Mouse (Mus musculus) urinary bladder, postnatal 25 days (tissue): ENCODE measurements around the gene Scly.

Experiments
- DNase-seq: peaks from one replicate; pipeline ENCODE4 v3.0.0; 2022; ENCODE audit warnings: low spot score

The Scly gene

GRCm38 (mm10) chr1:91297799-91298744 lies at the start of gene Scly:
Scly (plus strand) TSS chr1:91298338.
- peak; percentile 88 for DNase-seq

DNA sequence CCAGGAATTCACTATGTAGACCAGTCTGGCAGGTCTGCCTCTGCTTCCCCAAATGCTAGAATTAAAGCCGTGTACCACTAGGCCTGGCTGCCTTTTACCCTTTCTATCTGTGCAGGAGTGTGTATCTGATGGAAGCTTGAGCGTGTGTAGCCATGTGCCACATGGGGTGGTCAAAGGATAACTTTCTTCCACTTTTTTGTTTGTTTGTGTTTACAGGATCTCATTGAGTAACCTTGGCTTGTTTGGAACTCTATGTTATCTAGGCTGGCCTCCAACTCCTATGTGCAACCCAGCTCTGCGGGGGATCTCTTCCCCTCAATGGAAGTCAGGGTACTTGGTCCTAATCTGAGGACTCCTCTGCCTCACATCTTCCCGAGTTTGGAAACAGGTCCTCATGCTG lies 49.2 kb upstream of the Scly start:
- DNase-seq = no peak

DNA sequence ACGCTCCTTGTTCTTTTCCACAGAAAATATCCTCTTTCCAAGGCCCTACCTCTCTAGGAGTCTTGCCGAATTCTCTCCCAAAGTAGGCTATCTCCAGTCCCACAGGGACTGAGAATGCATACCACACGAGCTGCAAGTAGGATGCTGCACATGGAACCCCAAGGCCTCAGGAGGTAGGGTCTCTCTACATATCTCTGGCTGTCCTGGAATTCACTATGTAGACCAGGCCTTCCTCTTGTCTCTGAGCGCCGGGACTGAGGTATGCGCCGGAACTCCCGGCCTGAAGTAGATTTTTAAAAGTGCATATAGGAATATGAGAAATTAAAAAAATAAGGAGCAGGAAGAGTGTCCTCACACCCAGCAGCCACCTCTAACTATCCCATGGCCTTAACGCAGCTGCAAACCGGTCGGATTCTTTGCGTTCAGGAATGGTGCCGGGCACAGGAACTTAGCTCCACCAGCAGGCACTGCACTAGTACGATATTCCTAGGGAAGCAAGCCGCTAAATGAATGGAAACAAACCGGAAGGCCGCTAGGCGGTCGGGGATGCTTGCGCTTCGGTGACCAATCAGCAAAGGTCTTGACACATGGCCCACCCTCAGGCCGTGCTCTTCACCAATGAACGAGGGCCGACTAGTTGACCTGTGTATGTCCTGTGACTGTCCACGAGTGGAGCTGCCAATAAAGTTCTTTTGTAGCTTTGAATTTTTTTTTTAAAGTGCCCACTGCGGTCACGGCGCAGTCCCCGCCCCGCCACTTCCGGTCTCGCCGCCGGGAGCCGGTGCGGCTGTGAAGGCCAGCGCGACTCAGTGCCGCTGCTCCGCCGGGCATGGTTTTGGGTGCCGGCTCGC lies 48.3 kb upstream of the Scly start, which contains the start of gene Ube2f:
Gene Ube2f, plus strand, starts transcription at position 741 of the 851 bp plus-strand sequence.
- DNase-seq = peak; percentile 82

DNA sequence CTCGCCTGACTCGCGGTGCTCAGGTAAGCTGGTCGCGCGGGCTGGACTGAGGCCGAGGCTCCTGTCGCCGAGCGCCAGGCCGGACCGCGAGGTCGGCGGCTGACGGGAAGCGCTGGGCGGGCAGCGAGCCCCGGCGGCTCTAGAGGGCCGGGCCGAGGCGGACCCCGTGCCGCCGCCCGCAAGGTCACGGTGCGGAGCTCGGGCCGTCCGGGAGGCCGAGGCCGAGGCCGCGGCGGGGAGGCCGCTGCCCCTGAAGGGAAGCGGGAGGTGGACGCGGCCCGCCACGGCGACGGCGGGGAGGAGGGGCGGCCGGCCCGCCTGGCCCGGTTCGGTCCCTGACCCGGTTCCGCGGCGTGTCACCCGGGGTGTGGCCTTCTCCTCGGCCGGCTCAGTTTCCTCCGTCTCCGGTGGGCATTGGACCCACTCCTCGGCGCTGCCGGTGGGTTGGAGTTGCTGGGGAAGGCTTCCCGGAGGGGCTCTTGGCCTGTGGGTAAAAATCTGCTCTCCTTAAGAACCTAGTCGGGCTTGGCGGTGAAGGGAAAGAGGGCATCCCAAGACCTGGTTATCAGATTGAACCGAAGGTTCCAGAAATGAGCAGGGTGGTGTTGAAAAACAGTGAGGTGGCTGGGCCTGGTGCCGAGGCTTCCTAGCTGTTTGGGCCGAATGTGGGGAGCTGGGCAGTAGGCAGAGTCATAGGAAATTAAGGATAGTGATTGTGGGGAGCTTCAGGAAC lies 47.6 kb upstream of the Scly start:
- peak; percentile 20 for DNase-seq

- DNase-seq = no peak
These were observed 46.9 kb upstream of the Scly start for GRCm38 (mm10) chr1:91251148-91251650.

GRCm38 (mm10) chr1:91251927-91252326 lies 46.2 kb upstream of the Scly start:
- no peak for DNase-seq

GRCm38 (mm10) chr1:91257918-91258317 lies 40.2 kb upstream of the Scly start:
- DNase-seq = no peak

DNA sequence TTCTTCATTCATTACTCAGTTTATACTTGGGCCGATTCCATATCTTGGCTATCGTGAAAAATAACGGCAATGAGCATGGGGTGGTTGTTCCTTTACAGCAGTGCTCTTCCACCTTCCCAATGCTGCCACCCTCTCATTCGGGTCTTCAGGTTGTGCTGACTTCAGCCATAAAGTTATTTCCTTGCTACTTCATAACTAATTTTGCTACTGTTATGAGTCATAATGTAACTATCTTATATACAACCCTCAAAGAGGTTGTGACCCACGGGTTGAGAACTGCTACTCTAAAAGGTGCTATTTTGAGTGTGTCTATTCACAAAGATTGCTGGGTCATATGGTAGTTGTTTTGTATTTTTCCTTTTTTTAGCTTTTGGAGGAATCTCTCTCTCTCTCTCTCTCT lies 38.3 kb upstream of the Scly start:
- DNase-seq = no peak

DNA sequence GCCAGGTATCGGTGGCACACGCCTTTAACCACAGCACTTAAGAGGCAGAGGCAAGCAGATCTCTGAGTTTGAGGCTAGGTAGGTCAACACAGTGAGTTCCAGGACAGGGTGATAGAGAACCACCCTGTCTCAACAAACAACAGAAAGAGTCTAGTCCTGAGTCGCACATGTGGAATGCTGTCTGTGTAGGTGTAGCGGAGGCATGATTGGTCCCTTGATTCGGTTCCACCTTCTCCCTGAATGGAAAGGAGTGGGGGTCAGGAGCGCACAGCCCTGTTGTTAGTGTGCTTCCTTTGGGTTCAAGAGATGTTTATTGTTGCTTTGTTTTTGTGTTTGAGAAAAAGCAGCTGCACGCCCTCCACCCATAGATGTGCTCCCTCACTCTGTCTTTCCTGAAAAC lies 35.6 kb upstream of the Scly start:
- DNase-seq = no peak

DNA sequence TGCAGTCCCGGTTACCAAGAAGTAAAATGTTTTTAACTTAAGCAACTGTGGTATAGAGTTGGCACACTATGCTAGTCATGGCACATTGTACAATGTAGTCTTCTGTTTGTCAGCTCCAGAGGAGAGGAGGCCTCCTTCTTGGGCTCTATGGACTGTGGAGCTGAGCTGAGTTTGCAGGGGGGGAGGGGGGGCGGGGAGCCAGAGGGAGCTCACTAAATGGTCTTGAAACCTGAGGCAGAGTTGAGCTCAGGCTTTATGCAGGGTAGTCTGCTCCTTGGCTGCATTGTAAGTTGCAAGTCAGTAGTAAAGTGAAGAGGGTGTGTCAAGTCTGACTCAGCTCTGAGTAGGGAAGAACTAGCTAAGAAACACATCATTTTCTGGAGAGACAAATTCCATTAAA lies 25.9 kb upstream of the Scly start:
- no peak for DNase-seq

DNA sequence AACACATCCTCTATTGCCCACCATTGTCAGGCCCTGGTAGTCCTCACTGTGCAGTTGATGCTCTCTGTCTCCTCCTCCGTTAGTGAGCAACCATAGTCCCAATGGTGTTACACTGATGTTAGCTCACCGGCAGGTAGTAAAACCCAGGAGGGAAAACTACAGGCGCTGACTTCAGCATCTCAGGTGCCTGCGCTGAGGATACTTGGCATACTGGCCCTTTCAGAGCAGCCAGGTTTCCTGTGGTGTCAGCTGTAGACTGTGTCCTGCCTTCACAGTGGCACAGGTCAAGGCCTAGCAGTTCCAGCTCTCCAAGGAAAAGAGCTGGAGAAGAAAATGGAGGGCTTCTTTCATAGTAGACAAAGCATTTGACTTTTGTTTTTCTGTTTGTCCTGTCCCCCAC lies 21.6 kb upstream of the Scly start:
- no peak for DNase-seq

DNA sequence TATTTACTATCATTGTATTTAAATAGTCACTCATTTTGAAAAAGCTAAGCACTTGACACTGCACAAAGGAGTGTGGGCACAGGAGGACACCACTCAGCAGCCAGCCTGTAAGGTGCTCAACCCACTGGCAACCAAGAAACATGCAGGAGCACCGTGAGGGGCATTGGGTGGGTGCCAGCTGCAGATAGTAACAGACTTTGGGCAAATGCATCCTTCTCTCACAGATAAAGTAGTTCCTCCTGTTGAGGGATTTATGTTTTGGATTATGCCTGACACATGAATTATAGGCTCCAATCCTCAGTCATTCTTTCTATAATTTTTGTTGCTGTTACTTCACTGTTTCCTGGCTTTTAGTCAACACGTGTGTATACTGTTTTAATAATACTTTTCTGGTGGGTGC lies 20.7 kb upstream of the Scly start:
- no peak for DNase-seq

- DNase-seq = no peak
These were observed 19.6 kb upstream of the Scly start for GRCm38 (mm10) chr1:91278410-91279119.

DNA sequence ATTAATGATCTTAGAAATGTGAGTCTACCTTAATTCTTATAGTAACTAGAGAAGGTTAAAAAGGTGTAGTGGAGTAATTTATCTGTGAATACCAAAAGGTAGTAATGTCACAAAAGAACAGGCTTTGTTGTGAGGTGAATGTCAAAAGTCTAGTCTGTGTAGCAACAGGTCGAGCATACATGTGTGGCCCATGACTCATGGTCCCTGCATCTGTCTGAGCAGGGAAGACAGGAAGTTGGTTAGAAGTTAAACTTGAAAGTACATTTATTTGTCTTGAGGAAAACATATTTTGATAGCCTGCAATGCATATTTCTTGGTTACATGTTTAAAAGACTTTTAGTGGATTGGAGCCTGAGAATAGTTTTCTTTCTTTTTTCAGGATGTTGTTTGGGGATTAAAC lies 19.0 kb upstream of the Scly start:
- no peak for DNase-seq

DNA sequence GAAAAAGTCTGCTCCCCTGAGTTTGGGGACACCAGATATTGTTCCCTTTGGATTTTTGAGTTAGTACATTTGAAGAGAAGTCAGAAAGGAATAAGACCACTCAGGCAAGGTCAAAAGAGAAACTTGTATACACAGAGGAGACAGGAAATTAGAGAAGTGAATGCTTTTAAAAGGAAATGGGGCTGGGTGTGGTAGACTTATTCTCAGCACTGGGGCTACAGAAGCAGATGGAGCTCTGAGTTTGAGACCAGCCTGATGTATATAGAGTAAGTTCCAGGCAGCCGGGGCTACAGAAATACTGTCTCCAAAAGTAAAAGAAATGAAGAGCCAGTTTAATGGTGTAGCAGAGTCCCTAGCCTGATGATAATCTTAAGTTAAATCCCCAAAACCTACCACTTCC lies 15.6 kb upstream of the Scly start:
- DNase-seq = no peak

GRCm38 (mm10) chr1:91289375-91289774 lies 8.8 kb upstream of the Scly start:
- no peak for DNase-seq

DNA sequence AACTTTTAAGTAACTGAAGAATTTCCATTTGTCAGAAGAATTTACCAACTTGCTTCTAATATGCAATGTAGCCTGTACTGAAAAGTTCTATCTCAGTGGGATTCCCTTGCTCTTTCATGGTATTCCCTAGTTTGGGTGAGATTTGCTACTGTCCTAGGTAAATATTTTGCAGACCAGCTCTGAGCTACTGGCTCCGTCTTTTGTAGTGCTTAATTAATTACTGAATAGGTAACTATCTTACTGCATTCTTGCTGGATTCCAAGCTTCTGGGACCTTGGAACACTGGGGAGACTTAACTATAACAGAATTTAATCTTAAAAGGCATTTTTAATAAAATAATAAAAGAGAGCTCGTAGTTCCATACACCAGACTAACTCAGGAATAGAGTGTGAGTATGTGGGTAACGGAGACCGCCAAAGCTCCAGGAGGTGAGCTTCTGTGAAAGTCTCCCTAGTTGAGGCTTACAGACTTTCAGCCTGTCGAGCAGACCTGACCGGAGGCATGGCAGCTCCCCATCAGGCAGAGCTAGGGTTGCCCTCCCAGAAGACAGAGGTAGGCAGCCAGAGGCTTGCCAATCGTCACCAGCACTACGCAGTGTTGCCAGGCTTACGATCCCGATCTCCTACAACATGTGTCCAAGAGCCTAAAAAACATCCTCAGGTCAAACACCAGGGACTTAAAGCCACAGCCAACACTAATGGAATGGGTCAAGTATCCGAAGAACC lies 5.9 kb upstream of the Scly start:
- no peak for DNase-seq

GRCm38 (mm10) chr1:91295544-91295943 lies 2.6 kb upstream of the Scly start:
- no peak for DNase-seq

DNA sequence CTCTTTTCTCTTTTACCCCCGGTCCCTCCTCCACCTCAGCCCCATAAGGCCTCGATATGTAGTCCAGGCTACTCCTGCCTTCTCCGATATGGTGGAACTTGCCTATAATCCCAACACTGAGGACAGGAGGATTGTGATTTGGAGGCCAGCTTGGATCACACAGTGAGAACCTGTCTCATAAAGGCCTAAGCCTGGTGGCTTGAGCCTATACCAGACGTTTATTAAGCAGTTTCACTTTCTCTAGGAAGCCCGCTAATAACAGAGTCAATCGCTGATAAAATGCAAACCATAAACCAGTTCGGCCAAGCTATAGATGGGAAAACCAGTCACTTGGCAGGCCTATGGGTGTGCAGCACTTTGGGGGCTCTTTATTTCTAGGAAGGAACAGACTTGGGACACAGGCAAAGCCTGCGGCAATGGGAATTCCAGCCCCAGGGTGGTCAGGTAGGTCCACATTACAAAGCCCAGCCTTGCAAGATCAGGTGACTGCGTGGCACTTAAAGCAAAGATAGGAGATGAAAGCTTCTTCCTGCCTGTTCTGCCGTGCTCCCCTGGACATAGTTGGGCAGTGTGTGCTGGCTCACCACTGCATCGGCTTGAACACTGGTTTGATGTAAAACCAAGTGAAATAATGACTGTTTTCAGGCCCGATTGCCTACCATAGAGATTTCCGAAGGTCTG lies 1.0 kb downstream of the Scly start:
- DNase-seq = no peak
